Mouse (Mus musculus) embryo, embryonic 9.5 days (tissue): ENCODE data around the gene Nus1.

Source experiments
- DNase-seq: peaks from one replicate; pipeline ENCODE4 v3.0.0-alpha.2; 2017; ENCODE audit errors: extremely low spot score

Nus1 gene

GRCm38 (mm10) chr10:52417998-52418860 is 882 bp downstream of the Nus1 start:
- DNase-seq = no peak

GRCm38 (mm10) chr10:52418931-52419330 is 1.6 kb downstream of the Nus1 start:
- no peak for DNase-seq

DNA sequence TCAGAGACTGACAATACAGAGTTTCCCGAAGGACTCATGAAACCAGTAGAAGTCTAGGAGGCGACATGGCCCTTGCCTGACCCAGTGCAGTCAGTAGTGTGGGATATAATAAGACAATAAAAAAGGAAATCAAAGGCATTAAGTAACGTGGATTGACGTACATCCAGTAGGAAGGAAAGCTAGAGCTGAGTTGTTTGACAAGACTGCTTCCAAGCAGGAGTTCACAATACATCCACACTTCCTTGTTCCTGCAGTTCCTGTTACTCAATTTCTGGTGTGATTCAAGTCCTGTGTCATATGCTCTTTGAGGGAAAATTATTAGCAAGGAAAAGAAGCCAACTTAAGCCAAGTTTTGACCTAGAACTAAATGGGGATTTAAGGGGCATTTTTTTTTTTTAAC is 2.1 kb downstream of the Nus1 start:
- DNase-seq = no peak

DNA sequence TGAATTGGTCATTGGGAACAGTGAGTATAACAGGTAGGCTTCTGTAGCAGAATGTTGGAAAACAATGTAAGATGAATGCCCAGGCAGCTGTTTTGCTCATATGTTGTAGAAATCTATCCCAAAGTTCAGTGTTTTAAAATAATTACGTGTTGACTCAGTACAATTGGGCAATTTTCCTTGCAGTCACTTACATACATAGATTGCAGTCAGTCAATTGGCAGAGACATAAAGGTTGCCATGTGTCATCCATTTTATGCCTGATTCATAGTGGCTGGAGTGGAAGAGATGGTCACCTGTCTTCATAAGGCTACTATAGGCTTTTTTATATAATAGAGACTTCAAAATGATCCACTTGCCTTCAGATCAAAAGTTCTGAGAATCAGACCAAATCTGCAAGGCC is 3.2 kb downstream of the Nus1 start:
- no peak for DNase-seq

- no peak for DNase-seq
These were observed 4.4 kb downstream of the Nus1 start for GRCm38 (mm10) chr10:52421716-52422115.

DNA sequence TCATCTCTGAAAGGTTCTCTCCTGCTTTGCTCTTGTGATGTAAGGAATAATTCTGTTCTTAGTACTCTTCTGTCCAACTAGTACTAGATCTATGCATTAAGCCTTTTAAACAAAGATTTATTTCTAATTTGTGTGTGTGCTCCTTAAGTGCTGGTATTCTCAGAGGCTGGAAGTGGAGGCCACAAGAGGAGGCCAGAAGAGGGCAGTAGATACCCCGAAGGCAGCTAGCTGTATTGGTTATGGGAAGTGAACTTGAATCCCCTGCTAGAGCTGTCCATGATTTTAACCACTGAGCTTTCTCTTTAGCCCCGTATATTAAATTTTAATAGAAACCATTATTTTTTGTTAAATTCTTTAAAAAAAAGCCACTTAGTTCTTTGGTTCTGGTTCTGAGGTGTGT is 5.8 kb downstream of the Nus1 start:
- DNase-seq = no peak

DNA sequence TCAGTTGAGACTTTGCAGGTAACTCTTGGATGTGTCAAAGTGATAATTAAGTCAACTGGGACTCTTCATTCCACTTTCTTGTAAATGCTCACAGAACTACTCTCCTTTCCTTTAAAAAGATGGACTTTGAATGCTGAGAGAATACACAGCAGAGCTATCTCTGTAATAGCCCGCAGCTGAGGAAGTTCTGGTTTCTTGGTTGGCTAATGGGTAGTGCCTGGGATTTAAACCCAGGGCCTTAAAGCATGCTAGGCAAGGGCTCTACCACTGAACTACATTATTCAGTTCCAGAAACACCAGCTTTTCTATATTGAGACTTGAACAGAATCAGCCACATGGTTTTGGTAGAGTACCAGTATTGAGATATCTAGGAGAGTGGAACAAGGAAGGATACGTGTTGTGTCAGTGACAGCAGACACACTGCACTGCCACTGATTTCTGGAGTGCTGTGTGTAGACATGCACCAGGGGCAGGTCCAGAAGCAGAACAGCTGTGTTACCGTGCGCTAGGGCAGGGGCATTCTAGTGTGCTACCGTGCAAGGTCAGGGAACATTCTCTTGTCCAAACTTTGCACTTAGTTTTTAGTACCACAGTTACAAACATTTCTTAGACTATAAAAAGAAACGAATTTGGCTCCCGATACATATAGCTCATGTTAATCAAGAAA is 9.1 kb downstream of the Nus1 start:
- DNase-seq = no peak

- DNase-seq = no peak
These were observed 10.5 kb downstream of the Nus1 start for GRCm38 (mm10) chr10:52427634-52428415.

- DNase-seq = no peak
These were observed 13.6 kb downstream of the Nus1 start for GRCm38 (mm10) chr10:52430953-52431352.

GRCm38 (mm10) chr10:52434836-52435235 is 17.5 kb downstream of the Nus1 start:
- no peak for DNase-seq

GRCm38 (mm10) chr10:52460614-52461013 is 43.3 kb downstream of the Nus1 start:
- no peak for DNase-seq

DNA sequence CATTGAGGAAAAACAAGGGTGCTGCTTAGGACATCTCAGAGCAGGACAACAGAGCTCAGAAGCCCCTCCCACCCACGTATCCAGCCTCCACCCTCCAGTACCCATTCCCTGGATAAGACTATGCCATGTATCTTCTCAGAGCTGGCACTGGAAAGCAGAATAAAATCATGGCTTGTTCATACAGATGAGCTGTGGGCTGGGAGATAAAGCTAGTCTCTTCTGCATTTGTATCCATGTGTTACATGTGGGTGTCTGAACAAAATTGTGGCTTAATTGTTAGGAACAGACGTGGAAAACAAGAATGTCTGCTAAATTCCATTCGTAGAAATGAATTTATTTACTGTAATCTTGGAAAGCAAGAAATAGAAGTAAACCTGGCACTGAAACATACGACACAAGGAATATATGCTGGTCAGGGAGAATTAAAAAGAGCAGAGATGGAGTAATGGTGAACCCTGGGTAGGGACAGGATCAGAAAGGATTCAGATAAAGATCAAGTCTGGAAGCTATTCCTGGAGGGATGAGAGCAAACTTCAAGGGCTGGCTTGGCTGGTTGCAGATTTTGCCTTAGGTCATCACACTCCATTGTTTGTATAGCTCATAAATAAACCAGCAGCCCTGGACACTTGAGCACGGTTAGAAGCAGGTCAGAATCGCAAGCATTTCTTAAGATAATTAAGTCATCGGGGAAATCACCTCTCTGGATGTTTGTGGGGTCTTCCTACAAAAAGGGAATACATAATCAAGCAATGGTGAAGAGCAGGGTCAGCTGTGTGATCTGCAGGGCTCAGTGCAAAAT is 46.8 kb downstream of the Nus1 start:
- no peak for DNase-seq

DNA sequence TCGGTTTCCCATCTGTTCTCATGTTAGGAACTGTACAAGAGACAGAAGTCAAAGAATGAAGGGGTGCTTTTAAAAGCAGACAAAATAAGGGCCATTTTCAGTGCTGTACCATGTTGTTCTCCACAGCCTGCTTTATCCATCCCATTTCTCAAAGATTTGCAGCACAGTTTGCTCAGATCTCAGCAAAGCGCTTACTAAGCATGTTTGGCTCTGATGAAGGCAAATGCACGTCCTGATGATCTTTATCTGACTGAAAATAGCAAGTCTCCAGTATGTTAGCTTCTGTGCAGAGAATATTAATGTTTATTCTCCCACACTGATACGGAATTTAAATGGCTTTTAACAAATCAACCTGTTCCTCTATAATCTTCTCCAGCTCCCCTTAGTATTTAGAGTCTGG is 54.2 kb downstream of the Nus1 start:
- DNase-seq = no peak
